Mouse (Mus musculus): ENCODE results near the gene Caap1. TPM values are rescaled to one million over a fixed set of nuclear protein-coding genes. Genes with fewer than 3 reads are reported as not detected.

The Caap1 gene
- polyA plus RNA-seq, 1 experiment: 3.7 TPM

DNA sequence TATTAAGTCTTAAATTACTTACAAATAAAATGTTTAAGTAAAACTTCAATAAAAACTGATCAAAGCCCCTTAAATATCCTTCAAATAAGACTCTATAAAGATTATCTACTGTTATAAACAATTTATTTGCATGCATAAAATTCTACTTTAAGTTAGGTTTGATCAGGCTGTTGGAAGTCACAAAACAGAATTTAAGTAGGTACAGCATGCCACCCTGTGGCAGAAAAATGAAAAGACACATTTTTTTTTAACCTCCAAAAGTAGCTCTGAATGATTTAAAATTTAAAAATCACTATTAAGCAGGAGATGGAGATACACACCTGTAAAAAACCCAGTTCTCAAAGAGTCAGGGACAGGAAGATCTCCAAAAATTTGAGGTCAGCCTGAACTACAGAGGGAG, 33.3 kb downstream of the Caap1 start:
- H3K27me3 ChIP-seq (replicated peaks): no peaks in the 10 kb centered on the region
- TF ChIP-seq FLI1 (IDR thresholded peaks at IDR 0.05; ENCODE audit: low read length) (no peak), GATA1 (IDR thresholded peaks at IDR 0.05; ENCODE audit: borderline replicate concordance, low read length) (no peak)
- H3K36me3 ChIP-seq (replicated peaks; ENCODE audit: low read length): peaks cover 12% of the 10 kb centered on the region
- H3K9me3 ChIP-seq: no peaks in the 10 kb centered on the region
- H3K4me1 ChIP-seq: peaks cover 11% of the 10 kb centered on the region; the same call in 1 of the 2 replicates
- no peak overlapping the region for H3K4me3 ChIP-seq (replicated peaks)

DNA sequence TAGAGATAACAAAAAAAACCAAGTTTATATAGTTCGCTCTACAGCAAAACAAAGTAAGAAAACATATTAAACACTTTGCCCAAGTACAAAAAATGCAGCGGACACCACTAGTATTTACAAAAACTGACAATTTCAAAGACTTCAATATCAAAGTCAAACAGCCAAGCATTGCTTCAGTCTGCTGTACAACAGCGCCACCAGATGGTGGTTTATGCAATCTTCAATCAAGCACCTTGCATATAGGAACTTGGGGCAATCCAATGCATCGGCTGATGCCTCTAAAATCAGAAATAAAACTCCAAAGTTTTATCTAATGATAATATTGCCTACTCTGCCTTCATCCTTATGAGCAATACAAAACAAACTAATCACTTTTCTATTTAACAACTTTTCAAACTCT, 39.0 kb downstream of the Caap1 start:
- Histone ChIP-seq H3K4me3 (replicated peaks) (no peak overlapping the region), H3K9me3 (no peaks in the 10 kb centered on the region), H3K27me3 (replicated peaks) (no peaks in the 10 kb centered on the region), H3K4me1 (no peaks in the 10 kb centered on the region; the same call in 1 of the 2 replicates), H3K36me3 (replicated peaks; ENCODE audit: low read length) (peaks cover 30% of the 10 kb centered on the region)
- TF ChIP-seq GATA1 (IDR thresholded peaks at IDR 0.05; ENCODE audit: borderline replicate concordance, low read length) (no peak), FLI1 (IDR thresholded peaks at IDR 0.05; ENCODE audit: low read length) (no peak)

DNA sequence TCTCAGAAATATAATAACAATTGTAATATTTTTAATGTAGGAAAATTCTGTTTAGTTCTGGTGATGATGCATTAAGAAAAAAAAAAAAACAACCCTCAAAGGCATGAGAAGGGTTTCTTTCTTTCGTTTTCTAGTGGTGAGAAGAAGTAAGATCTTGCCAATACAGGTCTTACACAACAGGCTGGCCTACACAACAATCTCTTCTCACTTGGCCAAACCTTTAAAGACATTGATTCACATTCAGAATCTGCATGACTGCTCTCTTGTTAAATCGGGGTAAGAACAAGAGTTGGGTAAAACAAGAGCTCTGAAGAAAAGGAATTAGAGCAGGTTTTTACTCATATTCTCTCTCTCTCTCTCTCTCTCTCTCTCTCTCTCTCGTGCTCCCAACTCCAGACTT, 41.2 kb downstream of the Caap1 start:
- H3K36me3 ChIP-seq (replicated peaks; ENCODE audit: low read length): peaks cover 47% of the 10 kb centered on the region
- no peaks in the 10 kb centered on the region for H3K27me3 ChIP-seq (replicated peaks)
- H3K4me1 ChIP-seq: no peaks in the 10 kb centered on the region
- no peak overlapping the region for H3K4me3 ChIP-seq (replicated peaks)
- no peaks in the 10 kb centered on the region for H3K9me3 ChIP-seq
- no peak for TF ChIP-seq FLI1 (IDR thresholded peaks at IDR 0.05; ENCODE audit: low read length)
- TF ChIP-seq GATA1 (IDR thresholded peaks at IDR 0.05; ENCODE audit: borderline replicate concordance, low read length): no peak

DNA sequence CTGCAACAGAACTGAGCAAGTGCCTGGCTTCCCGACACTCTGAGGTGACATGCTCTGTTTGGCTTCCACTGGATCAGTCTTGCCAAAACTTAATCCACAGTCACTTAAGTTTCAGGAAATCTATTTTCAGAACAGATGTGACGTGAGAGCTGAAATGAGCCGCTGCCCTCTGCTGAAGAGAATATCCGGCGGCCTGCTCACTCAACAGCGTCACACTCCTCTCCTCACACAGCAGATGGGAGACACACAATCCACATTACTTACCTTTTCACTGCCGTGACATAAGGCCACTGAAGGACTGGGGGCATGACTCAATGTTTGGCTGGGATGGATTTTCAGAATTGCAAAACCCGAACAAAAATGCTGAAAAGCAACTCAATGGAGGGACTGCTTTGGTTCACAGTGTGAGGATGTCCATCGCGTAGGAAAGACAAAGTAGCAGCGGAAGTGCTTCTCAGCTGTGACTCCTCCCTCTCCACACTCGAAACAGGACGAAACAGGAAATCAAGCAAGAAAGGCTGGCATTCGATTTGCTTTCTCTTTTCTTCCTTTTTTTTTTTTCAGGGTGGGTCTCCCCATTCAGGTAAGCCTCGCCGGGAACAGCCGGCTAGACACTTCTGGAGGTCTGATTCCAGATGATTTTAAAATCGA, 79.7 kb downstream of the Caap1 start:
- H3K9me3 ChIP-seq: peaks cover 13% of the 10 kb centered on the region
- peaks cover 13% of the 10 kb centered on the region for H3K36me3 ChIP-seq (replicated peaks; ENCODE audit: low read length)
- H3K4me3 ChIP-seq (replicated peaks): no peak overlapping the region
- no peaks in the 10 kb centered on the region for H3K4me1 ChIP-seq
- no peak for TF ChIP-seq FLI1 (IDR thresholded peaks at IDR 0.05; ENCODE audit: low read length)
- TF ChIP-seq GATA1 (IDR thresholded peaks at IDR 0.05; ENCODE audit: borderline replicate concordance, low read length): no peak
- H3K27me3 ChIP-seq (replicated peaks): no peaks in the 10 kb centered on the region

DNA sequence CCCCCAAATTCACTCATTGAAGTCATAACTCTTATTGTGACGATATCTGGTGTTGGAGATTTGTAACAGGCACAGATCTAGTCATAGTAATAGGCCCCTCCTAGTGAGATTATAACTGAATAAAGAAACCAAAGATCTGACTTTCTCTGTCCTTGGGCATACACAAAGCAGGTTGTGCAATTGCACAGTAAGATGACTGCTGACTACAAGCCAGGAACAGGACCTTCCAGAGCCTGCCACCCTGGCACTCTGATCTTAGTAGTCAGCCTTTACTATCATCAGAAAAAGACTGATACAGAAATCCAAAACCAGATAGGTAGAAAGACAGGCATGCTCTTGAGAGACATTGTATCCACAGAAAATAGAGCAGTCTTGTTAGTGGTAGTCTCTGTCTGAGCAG, 83.3 kb downstream of the Caap1 start:
- Histone ChIP-seq H3K9me3 (no peaks in the 10 kb centered on the region), H3K4me3 (replicated peaks) (no peak overlapping the region), H3K27me3 (replicated peaks) (no peaks in the 10 kb centered on the region), H3K4me1 (no peaks in the 10 kb centered on the region), H3K36me3 (replicated peaks; ENCODE audit: low read length) (peaks cover 8% of the 10 kb centered on the region)
- TF ChIP-seq FLI1 (IDR thresholded peaks at IDR 0.05; ENCODE audit: low read length) (no peak), GATA1 (IDR thresholded peaks at IDR 0.05; ENCODE audit: borderline replicate concordance, low read length) (no peak)

DNA sequence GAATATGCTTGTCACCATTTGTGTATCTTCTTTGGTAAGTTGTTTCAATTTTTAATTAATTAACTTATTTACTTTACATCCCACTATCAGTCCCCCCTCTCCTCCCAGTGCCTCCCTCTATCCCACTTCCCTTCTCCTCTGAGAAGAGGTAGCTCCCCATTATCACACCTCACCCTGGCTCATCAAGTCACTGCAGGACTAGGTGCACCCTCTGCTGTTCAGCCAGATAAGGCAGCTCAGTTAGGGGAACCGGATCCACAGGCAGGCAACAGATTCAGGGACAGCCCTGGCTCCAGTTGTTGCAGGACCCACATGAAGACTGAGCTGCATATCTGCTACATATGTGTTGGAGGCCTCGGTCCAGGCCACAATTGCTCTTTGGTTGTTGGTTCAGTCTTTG, 97.2 kb downstream of the Caap1 start:
- Histone ChIP-seq H3K36me3 (replicated peaks; ENCODE audit: low read length) (peaks cover 28% of the 10 kb centered on the region), H3K27me3 (replicated peaks) (no peaks in the 10 kb centered on the region), H3K4me1 (no peaks in the 10 kb centered on the region), H3K9me3 (peaks cover 4% of the 10 kb centered on the region; the same call in 1 of the 2 replicates), H3K4me3 (replicated peaks) (no peak overlapping the region)
- TF ChIP-seq FLI1 (IDR thresholded peaks at IDR 0.05; ENCODE audit: low read length) (no peak), GATA1 (IDR thresholded peaks at IDR 0.05; ENCODE audit: borderline replicate concordance, low read length) (no peak)

DNA sequence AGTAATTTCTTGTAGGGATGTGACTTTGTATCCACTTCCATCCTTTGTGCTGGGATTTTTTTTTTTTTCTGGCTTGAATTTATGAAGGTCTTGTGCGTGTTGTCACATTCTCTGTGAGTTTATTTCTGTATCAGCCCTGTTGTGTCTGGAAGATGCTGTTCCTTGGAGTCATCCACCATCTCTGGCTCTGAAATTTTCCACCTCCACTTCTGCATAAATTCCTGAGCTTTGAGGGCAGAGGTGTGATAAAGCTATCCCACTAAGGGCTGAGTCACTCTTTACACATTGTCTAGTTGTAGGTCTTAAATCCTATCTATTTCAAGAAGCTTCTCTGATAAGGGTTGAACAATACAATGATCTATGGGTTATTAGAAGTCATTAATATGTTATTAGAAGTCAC, 101.7 kb downstream of the Caap1 start:
- H3K36me3 ChIP-seq (replicated peaks; ENCODE audit: low read length): peaks cover 5% of the 10 kb centered on the region
- no peak for TF ChIP-seq FLI1 (IDR thresholded peaks at IDR 0.05; ENCODE audit: low read length)
- TF ChIP-seq GATA1 (IDR thresholded peaks at IDR 0.05; ENCODE audit: borderline replicate concordance, low read length): no peak
- H3K9me3 ChIP-seq: peaks cover 4% of the 10 kb centered on the region; the same call in 1 of the 2 replicates
- H3K27me3 ChIP-seq (replicated peaks): no peaks in the 10 kb centered on the region
- H3K4me1 ChIP-seq: no peaks in the 10 kb centered on the region
- H3K4me3 ChIP-seq (replicated peaks): no peak overlapping the region

Other genes with a start within 250 kb of the Caap1 start
- gene Gm10306, start 250 bp downstream of the Caap1 start, polyA plus RNA-seq (2012; ENCODE audit: insufficient read depth, low replicate concordance): not detected in 2 replicates
- 31.1 and 72.2 TPM in 2 replicates for gene Plaa, start 46.4 kb upstream of the Caap1 start, polyA plus RNA-seq (2012; ENCODE audit: insufficient read depth, low replicate concordance)
- gene Ift74, start 57.7 kb upstream of the Caap1 start, polyA plus RNA-seq (2012; ENCODE audit: insufficient read depth, low replicate concordance): 0.89 TPM in 1 of 2 replicates, not detected in the other
- not detected in 2 replicates for gene Lrrc19, start 93.3 kb upstream of the Caap1 start, polyA plus RNA-seq (2012; ENCODE audit: insufficient read depth, low replicate concordance)
- 0.12 TPM in 1 of 2 replicates, not detected in the other for gene Tek, start 182.5 kb upstream of the Caap1 start, polyA plus RNA-seq (2012; ENCODE audit: insufficient read depth, low replicate concordance)

Measured in megakaryocyte, embryonic 14.5 days (primary cell).